In the genomic region with DNA sequence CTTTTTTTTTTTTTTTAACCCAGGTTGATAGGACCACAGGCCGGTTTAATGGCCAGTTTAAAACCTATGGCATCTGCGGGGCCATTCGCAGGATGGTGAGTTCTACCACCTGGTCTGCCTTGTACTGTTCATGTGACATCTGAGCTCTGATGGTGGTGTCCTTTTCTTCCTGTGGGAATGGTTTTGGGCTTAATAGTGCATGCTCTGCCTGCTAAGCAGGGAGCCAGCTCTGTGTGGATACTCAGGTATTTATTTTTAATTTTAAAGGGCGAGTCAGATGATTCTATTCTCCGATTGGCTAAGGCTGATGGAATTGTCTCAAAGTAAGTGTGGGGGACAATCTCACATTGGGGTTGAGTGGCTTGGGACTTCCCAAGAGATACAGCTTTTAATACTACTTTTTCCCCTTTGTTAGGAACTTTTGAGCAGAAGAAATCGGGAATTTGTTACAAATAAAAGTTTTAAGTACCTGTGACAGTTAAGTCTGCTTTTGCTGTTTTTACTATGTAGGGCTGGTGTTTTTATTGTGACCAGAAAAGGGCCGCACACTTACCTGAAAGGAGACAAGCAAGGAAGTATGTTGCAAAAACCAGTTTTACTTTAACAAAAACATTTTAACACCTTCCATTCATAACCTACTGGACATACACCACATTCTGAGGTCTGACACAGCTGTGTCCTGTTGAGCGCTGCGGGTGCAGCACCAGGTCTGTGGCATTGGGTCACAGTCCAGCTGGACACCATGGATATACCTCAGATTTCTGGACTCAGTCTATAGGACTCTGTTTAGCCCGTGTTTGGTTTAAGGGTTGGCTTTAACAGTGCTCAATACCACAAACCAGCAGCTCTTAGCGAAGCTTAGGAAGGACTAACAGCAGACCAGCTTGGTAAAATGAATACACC, we compare ENCODE assay signal across 9 mouse cellular contexts. TPM values are rescaled to one million over a fixed set of nuclear protein-coding genes. Genes with fewer than 3 reads are reported as not detected.
DNase-seq lines count a peak whose midpoint lies in the region; ATAC-seq lines count a peak whose summit lies in the region.
"Had no signal": no experiment of that assay in that cellular context is flagged by ENCODE, and none has a peak within 500 bp of the region (broad histone marks: within the 10 kb centered on the region; RNA-seq: fewer than 3 reads in every experiment).

No protein-coding gene starts in this region.

- DNase-seq in lung, postnatal 25 days (ENCODE audit: low spot score): no peak
- DNase-seq in forebrain, embryonic 10.5 days (ENCODE audit: extremely low spot score, low spot score): no peak
- DNase-seq in limb, embryonic 10.5 days (ENCODE audit: low spot score): no peak
- no peak for DNase-seq in urinary bladder, postnatal 25 days (ENCODE audit: low spot score)
- DNase-seq in kidney, adult 11 months: no peak
- DNase-seq: thymus, postnatal 14 days had no signal

- no peaks in the 10 kb centered on the region for H3K27me3 ChIP-seq in lung, embryonic 15.5 days
- no peaks in the 10 kb centered on the region for H3K27me3 ChIP-seq in forebrain, embryonic 10.5 days (ENCODE audit: poor library complexity, severe bottlenecking)
- H3K27me3 ChIP-seq in limb, embryonic 10.5 days (ENCODE audit: low read depth, poor library complexity, severe bottlenecking): no peaks in the 10 kb centered on the region
- no peaks in the 10 kb centered on the region for H3K27me3 ChIP-seq in neural tube, embryonic 15.5 days (replicated peaks)

- no peak overlapping the region for H3K27ac ChIP-seq in lung, embryonic 15.5 days
- H3K27ac ChIP-seq in forebrain, embryonic 10.5 days: peak overlapping the region; percentile 94
- peak overlapping the region; percentile 92 for H3K27ac ChIP-seq in limb, embryonic 10.5 days
- H3K27ac ChIP-seq in neural tube, embryonic 15.5 days (replicated peaks): peak overlapping the region; percentile 88

- H3K4me2 ChIP-seq in lung, embryonic 15.5 days: peak overlapping the region; percentile 81
- H3K4me2 ChIP-seq in neural tube, embryonic 15.5 days: peak overlapping the region; percentile 88

- peak overlapping the region; percentile 83 for H3K9ac ChIP-seq in lung, embryonic 15.5 days
- peak overlapping the region; percentile 95 for H3K9ac ChIP-seq in neural tube, embryonic 15.5 days (replicated peaks)

- H3K36me3 ChIP-seq in lung, embryonic 15.5 days: peaks cover 47% of the 10 kb centered on the region
- peaks cover 57% of the 10 kb centered on the region for H3K36me3 ChIP-seq in forebrain, embryonic 10.5 days (replicated peaks)
- peaks cover 57% of the 10 kb centered on the region for H3K36me3 ChIP-seq in limb, embryonic 10.5 days
- H3K36me3 ChIP-seq in neural tube, embryonic 15.5 days: peaks cover 46% of the 10 kb centered on the region

- WGBS in lung, embryonic 15.5 days: 49% methylated on average over 11 of the region's 11 CpGs
- WGBS in forebrain, embryonic 10.5 days: 55% methylated on average over 11 of the region's 11 CpGs
- whole genome bisulfite sequencing in limb, embryonic 10.5 days: 54% methylated on average over 11 of the region's 11 CpGs
- 55% methylated on average over 11 of the region's 11 CpGs for WGBS in neural tube, embryonic 15.5 days

- H3K9me3 ChIP-seq in lung, embryonic 15.5 days: no peaks in the 10 kb centered on the region
- no peaks in the 10 kb centered on the region for H3K9me3 ChIP-seq in forebrain, embryonic 10.5 days
- no peaks in the 10 kb centered on the region for H3K9me3 ChIP-seq in limb, embryonic 10.5 days (replicated peaks)
- H3K9me3 ChIP-seq in neural tube, embryonic 15.5 days (replicated peaks): no peaks in the 10 kb centered on the region

- no peak for ATAC-seq in lung, embryonic 15.5 days (ENCODE audit: borderline replicate concordance, extremely low read depth, low FRiP score, low TSS enrichment)
- ATAC-seq in neural tube, embryonic 15.5 days (ENCODE audit: low FRiP score): no peak
- ATAC-seq in frontal cortex, adult (ENCODE audit: low TSS enrichment): no peak

- peak overlapping the region; percentile 81 for H3K4me3 ChIP-seq in lung, embryonic 15.5 days
- H3K4me3 ChIP-seq in forebrain, embryonic 10.5 days: peak overlapping the region; percentile 91
- peak overlapping the region; percentile 85 for H3K4me3 ChIP-seq in limb, embryonic 10.5 days
- peak overlapping the region; percentile 84 for H3K4me3 ChIP-seq in neural tube, embryonic 15.5 days (replicated peaks)

- peaks cover 23% of the 10 kb centered on the region for H3K4me1 ChIP-seq in lung, embryonic 15.5 days
- H3K4me1 ChIP-seq in forebrain, embryonic 10.5 days: peaks cover 26% of the 10 kb centered on the region
- peaks cover 23% of the 10 kb centered on the region for H3K4me1 ChIP-seq in limb, embryonic 10.5 days
- H3K4me1 ChIP-seq in neural tube, embryonic 15.5 days: peaks cover 26% of the 10 kb centered on the region

RNA-seq across cellular contexts. Expression of a gene that starts 1.0 kb away (rescaled TPM):
- polyA plus RNA-seq in lung, embryonic 15.5 days (2015; fragmentation: Nextera tagmentation; extraction: Ambion mirVana): 477 and 524 TPM in 2 replicates
- 560 and 577 TPM in 2 replicates for polyA plus RNA-seq in forebrain, embryonic 10.5 days (2016; fragmentation: Nextera tagmentation; extraction: Ambion mirVana)
- polyA plus RNA-seq in limb, embryonic 10.5 days (2016; fragmentation: Nextera tagmentation; extraction: Ambion mirVana): 530 and 637 TPM in 2 replicates
- polyA plus RNA-seq in neural tube, embryonic 15.5 days (2015; fragmentation: Nextera tagmentation; extraction: Ambion mirVana): 382 and 405 TPM in 2 replicates

RNA-seq across cellular contexts. Expression of a gene that starts 15.1 kb away (rescaled TPM):
- polyA plus RNA-seq in lung, embryonic 15.5 days (2015; fragmentation: Nextera tagmentation; extraction: Ambion mirVana): 14.1 and 16.5 TPM in 2 replicates
- polyA plus RNA-seq in forebrain, embryonic 10.5 days (2016; fragmentation: Nextera tagmentation; extraction: Ambion mirVana): 9.2 and 12.0 TPM in 2 replicates
- 14.6 and 16.4 TPM in 2 replicates for polyA plus RNA-seq in limb, embryonic 10.5 days (2016; fragmentation: Nextera tagmentation; extraction: Ambion mirVana)
- 21.2 and 25.6 TPM in 2 replicates for polyA plus RNA-seq in neural tube, embryonic 15.5 days (2015; fragmentation: Nextera tagmentation; extraction: Ambion mirVana)

RNA-seq across cellular contexts. Expression of a gene that starts 31.5 kb away (rescaled TPM):
- 2.3 and 3.1 TPM in 2 replicates for polyA plus RNA-seq in lung, embryonic 15.5 days (2015; fragmentation: Nextera tagmentation; extraction: Ambion mirVana)
- 0.32 and 0.35 TPM in 2 replicates for polyA plus RNA-seq in forebrain, embryonic 10.5 days (2016; fragmentation: Nextera tagmentation; extraction: Ambion mirVana)
- 0.50 and 0.78 TPM in 2 replicates for polyA plus RNA-seq in limb, embryonic 10.5 days (2016; fragmentation: Nextera tagmentation; extraction: Ambion mirVana)
- polyA plus RNA-seq in neural tube, embryonic 15.5 days (2015; fragmentation: Nextera tagmentation; extraction: Ambion mirVana): 0.40 TPM in 1 of 2 replicates, not detected in the other

RNA-seq across cellular contexts. Expression of a gene that starts 32.6 kb away (rescaled TPM):
- 79.0 and 83.2 TPM in 2 replicates for polyA plus RNA-seq in lung, embryonic 15.5 days (2015; fragmentation: Nextera tagmentation; extraction: Ambion mirVana)
- polyA plus RNA-seq in forebrain, embryonic 10.5 days (2016; fragmentation: Nextera tagmentation; extraction: Ambion mirVana): 10.7 and 11.2 TPM in 2 replicates
- 18.1 and 18.2 TPM in 2 replicates for polyA plus RNA-seq in limb, embryonic 10.5 days (2016; fragmentation: Nextera tagmentation; extraction: Ambion mirVana)
- 1.2 and 4.4 TPM in 2 replicates for polyA plus RNA-seq in neural tube, embryonic 15.5 days (2015; fragmentation: Nextera tagmentation; extraction: Ambion mirVana)
